Mouse (Mus musculus): ENCODE measurements around the gene Limch1. TPM values are rescaled to one million over a fixed set of nuclear protein-coding genes. Genes with fewer than 3 reads are reported as not detected.

Limch1 gene
- total and polyA plus RNA-seq, 3 experiments: 0.33 TPM; not detected in 2

DNA sequence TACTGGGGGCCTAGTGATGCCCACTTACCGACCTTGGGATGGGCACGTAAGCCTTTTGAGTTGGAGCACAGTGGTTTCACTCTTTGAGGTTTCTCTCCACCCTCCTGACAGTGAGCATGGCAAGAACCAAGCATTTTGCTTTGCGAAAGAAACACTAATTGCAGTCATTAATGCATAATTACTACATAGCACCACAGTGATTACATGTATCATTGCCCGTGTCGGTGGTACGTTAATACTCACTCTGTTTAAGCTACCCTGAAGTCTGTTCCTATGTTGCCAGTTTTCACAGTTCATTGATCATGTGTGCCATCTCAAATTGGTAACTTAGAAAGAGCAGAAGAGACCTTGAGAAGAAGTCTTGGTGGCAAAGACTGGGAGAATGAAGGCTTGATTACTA, 127.1 kb downstream of the Limch1 start:
- Histone ChIP-seq H3K9me3 (replicated peaks) (peaks cover 51% of the 10 kb centered on the region), H3K36me3 (replicated peaks) (no peaks in the 10 kb centered on the region), H3K4me3 (ENCODE audit: low read depth, low read length) (no peak overlapping the region), H3K4me1 (ENCODE audit: insufficient read depth, low read depth, low read length) (no peaks in the 10 kb centered on the region), H3K27me3 (ENCODE audit: insufficient read depth, low read length) (no peaks in the 10 kb centered on the region)
- no peak for DNase-seq (ENCODE audit: low spot score)
- TF ChIP-seq GATA1 (IDR thresholded peaks at IDR 0.05; ENCODE audit: borderline replicate concordance, low read length): no peak
- no peak for TF ChIP-seq GATA2 (IDR thresholded peaks at IDR 0.05; ENCODE audit: borderline replicate concordance, low read depth, low read length)
- no peak for TF ChIP-seq POLR2AphosphoS5 (IDR thresholded peaks at IDR 0.05; ENCODE audit: insufficient replicate concordance, low read depth, low read length)
- no peak for TF ChIP-seq CTCF (IDR thresholded peaks at IDR 0.05; ENCODE audit: low read depth, low read length)
- no peak for TF ChIP-seq TAL1 (conservative IDR thresholded peaks at IDR 0.05; ENCODE audit: low read depth, low read length)
- no peak for ATAC-seq (ENCODE audit: extremely low read depth, insufficient number of reproducible peaks, low FRiP score, poor library complexity, severe bottlenecking)

DNA sequence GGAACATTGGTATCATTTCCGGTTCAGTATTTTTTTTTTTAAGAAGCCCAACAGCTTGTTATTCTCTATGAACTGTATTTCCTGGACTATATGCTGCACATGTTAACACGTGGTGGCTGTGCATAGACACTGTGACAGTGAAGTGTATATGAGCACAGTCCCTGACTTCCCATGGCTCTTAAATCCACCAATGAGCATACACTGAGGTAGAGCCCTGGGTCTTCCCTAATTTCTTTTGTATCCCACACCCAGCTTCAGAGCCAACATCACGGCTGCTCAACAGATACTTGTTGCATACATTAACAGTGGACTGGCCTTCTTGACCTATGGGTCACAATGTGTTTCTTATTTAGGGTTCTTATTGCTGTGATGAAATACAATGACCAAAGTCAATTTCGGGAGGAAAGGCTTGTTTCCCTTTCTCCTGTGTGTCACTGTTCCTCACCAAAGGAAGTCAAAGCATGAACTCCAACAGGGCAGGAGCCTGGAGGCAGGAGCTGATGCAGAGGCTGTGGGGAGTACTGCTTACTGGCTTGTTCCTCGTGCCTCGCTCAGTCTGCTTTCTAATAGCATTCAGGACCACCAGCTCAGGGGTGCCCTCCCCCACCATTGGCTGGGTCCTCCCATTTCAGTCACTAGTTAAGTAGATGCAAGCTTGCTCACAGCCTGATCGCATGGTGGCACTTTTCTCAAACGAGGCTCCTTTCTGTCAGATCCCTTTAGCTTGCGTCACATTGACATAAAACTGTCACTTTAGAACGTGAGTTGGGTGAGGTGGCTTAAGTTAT, 130.6 kb downstream of the Limch1 start:
- H3K4me1 ChIP-seq (ENCODE audit: insufficient read depth, low read depth, low read length): no peaks in the 10 kb centered on the region
- DNase-seq (ENCODE audit: low spot score) (no peak), ATAC-seq (ENCODE audit: extremely low read depth, insufficient number of reproducible peaks, low FRiP score, poor library complexity, severe bottlenecking) (no peak)
- H3K9me3 ChIP-seq (replicated peaks): peaks cover 47% of the 10 kb centered on the region
- H3K27me3 ChIP-seq (ENCODE audit: insufficient read depth, low read length): no peaks in the 10 kb centered on the region
- no peak for TF ChIP-seq GATA1 (IDR thresholded peaks at IDR 0.05; ENCODE audit: borderline replicate concordance, low read length)
- TF ChIP-seq POLR2AphosphoS5 (IDR thresholded peaks at IDR 0.05; ENCODE audit: insufficient replicate concordance, low read depth, low read length): no peak
- TF ChIP-seq GATA2 (IDR thresholded peaks at IDR 0.05; ENCODE audit: borderline replicate concordance, low read depth, low read length): no peak
- TF ChIP-seq CTCF (IDR thresholded peaks at IDR 0.05; ENCODE audit: low read depth, low read length): no peak
- no peak for TF ChIP-seq TAL1 (conservative IDR thresholded peaks at IDR 0.05; ENCODE audit: low read depth, low read length)
- no peak overlapping the region for H3K4me3 ChIP-seq (ENCODE audit: low read depth, low read length)
- H3K36me3 ChIP-seq (replicated peaks): no peaks in the 10 kb centered on the region

DNA sequence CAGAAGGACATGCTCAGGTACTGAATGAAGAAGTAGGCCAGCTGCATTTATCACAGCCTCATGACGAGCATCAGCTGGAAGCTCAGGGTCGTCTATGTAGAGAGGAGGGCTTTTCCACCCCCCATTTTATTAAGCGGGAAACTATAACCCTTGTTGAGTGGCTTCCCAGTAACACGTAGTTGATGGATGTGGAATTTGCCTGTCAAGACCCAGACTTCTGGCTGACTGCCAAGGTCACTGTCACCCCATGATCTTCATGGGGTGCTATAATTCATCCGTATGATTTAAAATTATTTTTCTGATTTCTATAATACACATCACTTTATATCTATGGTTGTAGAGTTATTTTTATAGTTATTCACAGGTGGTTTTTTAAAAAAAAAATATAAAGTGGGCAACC, 131.4 kb downstream of the Limch1 start:
- no peak for TF ChIP-seq POLR2AphosphoS5 (IDR thresholded peaks at IDR 0.05; ENCODE audit: insufficient replicate concordance, low read depth, low read length)
- TF ChIP-seq GATA2 (IDR thresholded peaks at IDR 0.05; ENCODE audit: borderline replicate concordance, low read depth, low read length): no peak
- TF ChIP-seq TAL1 (conservative IDR thresholded peaks at IDR 0.05; ENCODE audit: low read depth, low read length): no peak
- TF ChIP-seq CTCF (IDR thresholded peaks at IDR 0.05; ENCODE audit: low read depth, low read length): no peak
- H3K4me3 ChIP-seq (ENCODE audit: low read depth, low read length): no peak overlapping the region
- no peak for ATAC-seq (ENCODE audit: extremely low read depth, insufficient number of reproducible peaks, low FRiP score, poor library complexity, severe bottlenecking)
- H3K4me1 ChIP-seq (ENCODE audit: insufficient read depth, low read depth, low read length): no peaks in the 10 kb centered on the region
- DNase-seq (ENCODE audit: low spot score): no peak
- peaks cover 47% of the 10 kb centered on the region for H3K9me3 ChIP-seq (replicated peaks)
- H3K36me3 ChIP-seq (replicated peaks): no peaks in the 10 kb centered on the region
- H3K27me3 ChIP-seq (ENCODE audit: insufficient read depth, low read length): no peaks in the 10 kb centered on the region

DNA sequence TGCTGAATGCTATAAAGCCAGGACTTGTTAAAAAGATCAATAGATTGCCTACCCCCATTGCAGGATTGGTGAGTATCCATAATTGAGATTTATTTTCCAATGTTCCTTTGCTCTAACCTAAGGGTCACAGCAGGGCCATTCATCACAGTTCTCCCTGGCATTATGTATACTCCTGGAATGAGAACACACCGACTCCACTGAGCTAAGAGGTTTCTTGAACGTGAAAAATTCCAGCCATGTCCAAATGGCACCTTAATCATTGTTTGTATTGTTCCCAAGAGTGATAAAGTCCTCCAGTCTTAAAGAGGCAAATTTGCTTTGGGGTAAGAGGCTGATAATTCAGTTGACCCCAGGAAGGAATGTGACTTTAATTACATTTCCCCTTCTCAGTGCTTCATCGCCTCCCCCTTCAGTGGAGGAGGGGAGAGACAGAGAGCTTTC, 136.3 kb downstream of the Limch1 start:
- Histone ChIP-seq H3K4me3 (ENCODE audit: low read depth, low read length) (no peak overlapping the region), H3K36me3 (replicated peaks) (no peaks in the 10 kb centered on the region), H3K4me1 (ENCODE audit: insufficient read depth, low read depth, low read length) (no peaks in the 10 kb centered on the region), H3K9me3 (replicated peaks) (peaks cover 33% of the 10 kb centered on the region), H3K27me3 (ENCODE audit: insufficient read depth, low read length) (no peaks in the 10 kb centered on the region)
- ATAC-seq (ENCODE audit: extremely low read depth, insufficient number of reproducible peaks, low FRiP score, poor library complexity, severe bottlenecking): no peak
- no peak for DNase-seq (ENCODE audit: low spot score)
- TF ChIP-seq POLR2AphosphoS5 (IDR thresholded peaks at IDR 0.05; ENCODE audit: insufficient replicate concordance, low read depth, low read length): no peak
- no peak for TF ChIP-seq GATA2 (IDR thresholded peaks at IDR 0.05; ENCODE audit: borderline replicate concordance, low read depth, low read length)
- TF ChIP-seq GATA1 (IDR thresholded peaks at IDR 0.05; ENCODE audit: borderline replicate concordance, low read length): no peak
- TF ChIP-seq CTCF (IDR thresholded peaks at IDR 0.05; ENCODE audit: low read depth, low read length): no peak
- no peak for TF ChIP-seq TAL1 (conservative IDR thresholded peaks at IDR 0.05; ENCODE audit: low read depth, low read length)

DNA sequence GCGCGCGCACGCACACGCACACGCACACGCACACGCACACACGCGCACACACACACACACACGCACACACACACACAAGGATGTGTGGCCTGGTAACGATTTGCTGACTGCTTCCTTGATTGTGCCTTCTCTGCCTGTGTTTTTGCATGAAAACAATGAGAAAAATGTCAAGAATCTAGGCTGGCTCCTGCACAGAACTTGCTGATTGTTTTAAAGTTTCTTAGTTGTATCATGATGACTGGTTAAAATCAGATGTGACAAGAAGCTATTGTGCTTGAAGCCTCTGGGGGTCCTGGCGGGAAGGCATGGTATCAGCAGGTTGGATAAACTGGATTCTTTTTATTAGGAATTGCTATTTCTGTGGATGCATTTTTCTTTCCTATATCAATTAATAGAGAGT, 137.1 kb downstream of the Limch1 start:
- ATAC-seq (ENCODE audit: extremely low read depth, insufficient number of reproducible peaks, low FRiP score, poor library complexity, severe bottlenecking) (no peak), DNase-seq (ENCODE audit: low spot score) (no peak)
- Histone ChIP-seq H3K9me3 (replicated peaks) (peaks cover 36% of the 10 kb centered on the region), H3K36me3 (replicated peaks) (no peaks in the 10 kb centered on the region), H3K27me3 (ENCODE audit: insufficient read depth, low read length) (no peaks in the 10 kb centered on the region), H3K4me1 (ENCODE audit: insufficient read depth, low read depth, low read length) (no peaks in the 10 kb centered on the region), H3K4me3 (ENCODE audit: low read depth, low read length) (no peak overlapping the region)
- TF ChIP-seq POLR2AphosphoS5 (IDR thresholded peaks at IDR 0.05; ENCODE audit: insufficient replicate concordance, low read depth, low read length): no peak
- no peak for TF ChIP-seq GATA1 (IDR thresholded peaks at IDR 0.05; ENCODE audit: borderline replicate concordance, low read length)
- TF ChIP-seq GATA2 (IDR thresholded peaks at IDR 0.05; ENCODE audit: borderline replicate concordance, low read depth, low read length): no peak
- no peak for TF ChIP-seq CTCF (IDR thresholded peaks at IDR 0.05; ENCODE audit: low read depth, low read length)
- no peak for TF ChIP-seq TAL1 (conservative IDR thresholded peaks at IDR 0.05; ENCODE audit: low read depth, low read length)

DNA sequence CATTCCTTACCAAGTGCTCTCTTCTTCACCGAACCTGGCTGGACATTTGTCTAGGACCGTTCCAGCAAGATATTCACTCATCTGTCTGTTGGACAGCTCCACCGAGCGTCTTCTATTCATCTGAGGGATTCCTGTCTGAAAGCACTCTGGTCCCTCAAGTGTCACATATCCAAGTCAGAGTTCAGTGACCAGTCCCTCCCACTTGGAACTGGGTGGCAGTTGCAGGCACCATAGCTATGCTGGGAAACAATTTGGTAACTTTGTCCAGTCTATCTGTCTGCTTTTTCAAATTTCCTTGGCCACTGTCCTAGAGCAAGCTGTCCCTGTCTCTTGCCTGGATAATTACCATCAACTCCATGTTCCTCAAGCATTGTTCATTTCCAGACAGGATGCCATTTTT, 138.9 kb downstream of the Limch1 start:
- Histone ChIP-seq H3K27me3 (ENCODE audit: insufficient read depth, low read length) (no peaks in the 10 kb centered on the region), H3K4me3 (ENCODE audit: low read depth, low read length) (no peak overlapping the region), H3K4me1 (ENCODE audit: insufficient read depth, low read depth, low read length) (no peaks in the 10 kb centered on the region), H3K9me3 (replicated peaks) (peaks cover 43% of the 10 kb centered on the region), H3K36me3 (replicated peaks) (no peaks in the 10 kb centered on the region)
- no peak for DNase-seq (ENCODE audit: low spot score)
- ATAC-seq (ENCODE audit: extremely low read depth, insufficient number of reproducible peaks, low FRiP score, poor library complexity, severe bottlenecking): no peak
- TF ChIP-seq GATA1 (IDR thresholded peaks at IDR 0.05; ENCODE audit: borderline replicate concordance, low read length) (no peak), GATA2 (IDR thresholded peaks at IDR 0.05; ENCODE audit: borderline replicate concordance, low read depth, low read length) (no peak), TAL1 (conservative IDR thresholded peaks at IDR 0.05; ENCODE audit: low read depth, low read length) (no peak), CTCF (IDR thresholded peaks at IDR 0.05; ENCODE audit: low read depth, low read length) (no peak), POLR2AphosphoS5 (IDR thresholded peaks at IDR 0.05; ENCODE audit: insufficient replicate concordance, low read depth, low read length) (no peak)
